ENCODE assay signal across 25 mouse cellular contexts in the genomic region with DNA sequence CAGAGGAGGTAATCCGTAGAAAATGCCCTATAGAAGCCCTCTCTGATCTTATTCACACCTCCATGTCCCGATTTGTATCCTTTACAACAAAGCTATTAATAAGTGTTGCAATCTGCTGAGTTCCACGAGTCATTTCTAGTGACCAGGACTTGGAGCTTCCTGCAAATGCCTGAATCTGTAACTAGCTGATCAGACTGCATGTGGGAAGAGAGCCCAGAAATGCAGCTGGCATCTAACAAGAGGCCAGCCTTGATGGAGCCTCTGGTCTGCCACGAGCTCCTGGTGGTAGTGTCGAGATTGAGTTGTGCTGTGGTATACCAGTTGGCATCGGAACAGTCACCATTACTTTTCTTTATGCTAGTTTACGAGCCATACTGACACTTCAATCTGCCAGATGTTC.
DNase-seq lines count a peak whose midpoint lies in the region; ATAC-seq and TF ChIP-seq lines count a peak whose summit lies in the region.
"Had no signal": no experiment of that assay in that cellular context is flagged by ENCODE, and none has a peak within 500 bp of the region (broad histone marks: within the 10 kb centered on the region; RNA-seq: fewer than 3 reads in every experiment).

No protein-coding gene starts in this region.

- no peak overlapping the region for H3K9ac ChIP-seq in heart, postnatal 0 days (replicated peaks; ENCODE audit: low read depth, low read length)
- no peak overlapping the region for H3K9ac ChIP-seq in midbrain, postnatal 0 days (replicated peaks; ENCODE audit: low read length, poor library complexity, severe bottlenecking)
- H3K9ac ChIP-seq: hindbrain, embryonic 12.5 days; liver, embryonic 13.5 days; neural tube, embryonic 12.5 days had no signal

- peaks cover 13% of the 10 kb centered on the region; the same call in 1 of the 2 replicates for H3K4me1 ChIP-seq in heart, postnatal 0 days (ENCODE audit: control insufficient read depth, insufficient read depth)
- H3K4me1 ChIP-seq in midbrain, postnatal 0 days (ENCODE audit: insufficient read depth, low read length), result no peaks in the 10 kb centered on the region
- H3K4me1 ChIP-seq in midbrain, embryonic 10.5 days, result peaks cover 16% of the 10 kb centered on the region
- H3K4me1 ChIP-seq: liver, embryonic 13.5 days; megakaryocyte, embryonic 14.5 days had no signal

- TF ChIP-seq EP300 in heart, postnatal 0 days (IDR thresholded peaks at IDR 0.05; ENCODE audit: low read depth), result no peak

- no peak overlapping the region for H3K4me3 ChIP-seq in heart, postnatal 0 days (ENCODE audit: low read depth, low read length)
- H3K4me3 ChIP-seq in midbrain, postnatal 0 days (ENCODE audit: low read depth, low read length), result no peak overlapping the region
- no peak overlapping the region for H3K4me3 ChIP-seq in midbrain, embryonic 10.5 days
- H3K4me3 ChIP-seq: heart, embryonic 10.5 days; hindbrain, embryonic 12.5 days; liver, embryonic 13.5 days; megakaryocyte, embryonic 14.5 days; neural tube, embryonic 12.5 days had no signal

- WGBS in heart, postnatal 0 days, result 55% methylated on average over 7 of the region's 7 CpGs
- WGBS in midbrain, postnatal 0 days, result 73% methylated on average over 7 of the region's 7 CpGs
- WGBS in midbrain, embryonic 10.5 days, result 89% methylated on average over 7 of the region's 7 CpGs

- no peaks in the 10 kb centered on the region for H3K36me3 ChIP-seq in heart, postnatal 0 days (replicated peaks; ENCODE audit: control insufficient read depth, insufficient read depth, low read length)
- no peaks in the 10 kb centered on the region for H3K36me3 ChIP-seq in midbrain, postnatal 0 days (ENCODE audit: insufficient read depth, low read length)
- 0 out of 2 replicates have a peak, but pooled peaks cover 2% of the 10 kb centered on the region for H3K36me3 ChIP-seq in midbrain, embryonic 10.5 days
- H3K36me3 ChIP-seq: heart, embryonic 10.5 days; liver, embryonic 13.5 days; neural tube, embryonic 12.5 days had no signal

- ATAC-seq in heart, postnatal 0 days (ENCODE audit: insufficient read depth, low read depth), result no peak; the same call in 1 of the 2 replicates
- no peak for ATAC-seq in midbrain, postnatal 0 days (ENCODE audit: low FRiP score)
- ATAC-seq: activated CD4-positive, CD25-positive, alpha-beta regulatory T cell, adult 4 months; inflammation-experienced regulatory T-cells, adult 6 months had no signal

- TF ChIP-seq CTCF in heart, postnatal 0 days (IDR thresholded peaks at IDR 0.05; ENCODE audit: low read depth), result no peak
- TF ChIP-seq CTCF in midbrain, postnatal 0 days (IDR thresholded peaks at IDR 0.05), result no peak
- TF ChIP-seq CTCF in brain, embryonic 14.5 days (IDR thresholded peaks at IDR 0.05; ENCODE audit: borderline replicate concordance, extremely low read depth, insufficient read depth, insufficient read length), result no peak

- H3K4me2 ChIP-seq in heart, postnatal 0 days (ENCODE audit: low read depth, low read length), result no peak overlapping the region
- H3K4me2 ChIP-seq in midbrain, postnatal 0 days (ENCODE audit: low read depth, low read length, poor library complexity, severe bottlenecking), result no peak overlapping the region
- H3K4me2 ChIP-seq: hindbrain, embryonic 12.5 days; liver, embryonic 13.5 days; neural tube, embryonic 12.5 days had no signal

- H3K27me3 ChIP-seq in heart, postnatal 0 days (ENCODE audit: control insufficient read depth, insufficient read depth, low read length), result 0 out of 2 replicates have a peak, but pooled peaks cover 7% of the 10 kb centered on the region
- H3K27me3 ChIP-seq in midbrain, postnatal 0 days (ENCODE audit: insufficient read depth, low read length), result no peaks in the 10 kb centered on the region
- H3K27me3 ChIP-seq in midbrain, embryonic 10.5 days (ENCODE audit: low read depth, poor library complexity, severe bottlenecking), result peaks cover 21% of the 10 kb centered on the region
- H3K27me3 ChIP-seq: hindbrain, embryonic 12.5 days; liver, embryonic 13.5 days; neural tube, embryonic 12.5 days had no signal

- no peak overlapping the region for H3K27ac ChIP-seq in heart, postnatal 0 days (ENCODE audit: low read depth)
- H3K27ac ChIP-seq in midbrain, postnatal 0 days (ENCODE audit: low read depth, low read length), result no peak overlapping the region
- no peak overlapping the region for H3K27ac ChIP-seq in midbrain, embryonic 10.5 days (replicated peaks)
- H3K27ac ChIP-seq: heart, embryonic 10.5 days; hindbrain, embryonic 12.5 days; liver, embryonic 13.5 days; neural tube, embryonic 12.5 days had no signal

- no peak for TF ChIP-seq POLR2A in brain, embryonic 14.5 days (IDR thresholded peaks at IDR 0.05; ENCODE audit: borderline replicate concordance, extremely low read depth, insufficient read depth, insufficient read length, poor library complexity, severe bottlenecking)

- H3K9me3 ChIP-seq in heart, postnatal 0 days (replicated peaks; ENCODE audit: control insufficient read depth, low read length), result no peaks in the 10 kb centered on the region
- no peaks in the 10 kb centered on the region for H3K9me3 ChIP-seq in midbrain, postnatal 0 days (ENCODE audit: low read length)
- no peaks in the 10 kb centered on the region for H3K9me3 ChIP-seq in midbrain, embryonic 10.5 days (replicated peaks)
- H3K9me3 ChIP-seq: heart, embryonic 10.5 days; hindbrain, embryonic 12.5 days; liver, embryonic 13.5 days; neural tube, embryonic 12.5 days had no signal

- DNase-seq in cerebellum, postnatal 10 days, result peak; percentile 43 to 64
- DNase-seq in cerebellum, postnatal 25 days, result no peak
- peak; percentile 12 for DNase-seq in heart, postnatal 0 days (ENCODE audit: low spot score)
- no peak for DNase-seq in heart, postnatal 25 days (ENCODE audit: low spot score)
- DNase-seq in midbrain, postnatal 0 days (ENCODE audit: low spot score), result peak; percentile 38
- no peak for DNase-seq in midbrain, embryonic 10.5 days (ENCODE audit: low spot score)
- DNase-seq in brain, embryonic 14.5 days (ENCODE audit: low read depth), result peak; percentile 59
- no peak for DNase-seq in gastrocnemius, postnatal 10 days
- DNase-seq: adrenal gland, postnatal 10 days; cerebellum, adult 9-10 months; kidney, adult 8-10 months; kidney, postnatal 10 days; liver, embryonic 13.5 days; lung, adult 2 months; lung, postnatal 14 days; midbrain, embryonic 14.5 days; retina, postnatal 1 day; right cerebral cortex, postnatal 4 days; thymus, postnatal 14 days had no signal

- intact Hi-C loops in heart, postnatal 25 days (cut with DNase I), result no loop called here

Comparison
In these comparisons a context has a peak if more than half of its experiments do, and no peak if none do; other contexts are left out.
1. DNase-seq: peak in cerebellum, postnatal 10 days (2 of 2), heart, postnatal 0 days (single experiment), midbrain, postnatal 0 days (single experiment) and brain, embryonic 14.5 days (single experiment); none in cerebellum, postnatal 25 days (0 of 2), heart, postnatal 25 days (single experiment), midbrain, embryonic 10.5 days (single experiment) and gastrocnemius, postnatal 10 days (single experiment).